Mouse (Mus musculus): ENCODE data around the gene Mef2d. TPM values are rescaled to one million over a fixed set of nuclear protein-coding genes. Genes with fewer than 3 reads are reported as not detected.
"Not testable (repeated sequence)": the region's sequence is repeated elsewhere in the genome, so short reads cannot be mapped to it uniquely, and the experiment has no call there.

The Mef2d gene
- polyA plus RNA-seq, 1 experiment from 2014 or later = 15.1 TPM

- Histone ChIP-seq H3K36me3 (peaks cover 16% of the 10 kb centered on the region), H3K27ac (replicated peaks) (no peak overlapping the region), H3K4me3 (no peak overlapping the region), H3K4me2 (replicated peaks) (no peak overlapping the region), H3K27me3 (0 out of 2 replicates have a peak, but pooled peaks cover 3% of the 10 kb centered on the region), H3K9me3 (no peaks in the 10 kb centered on the region), H3K4me1 (peaks cover 5% of the 10 kb centered on the region), H3K9ac (replicated peaks) (no peak overlapping the region)
- 96% methylated on average over 2 of the region's 2 CpGs for WGBS
- ATAC-seq (ENCODE audit: low FRiP score, low read depth) = no peak
Measured at GRCm38 (mm10) chr3:88174894-88175293, 32.7 kb downstream of the Mef2d start.

- peaks cover 5% of the 10 kb centered on the region for H3K4me1 ChIP-seq
- H3K4me3 ChIP-seq = peak overlapping the region; percentile 67
- no peak for ATAC-seq (ENCODE audit: low FRiP score, low read depth)
- peak overlapping the region; percentile 67 for H3K4me2 ChIP-seq (replicated peaks)
- H3K27ac ChIP-seq (replicated peaks) = peak overlapping the region; percentile 96
- H3K9me3 ChIP-seq = no peaks in the 10 kb centered on the region
- H3K27me3 ChIP-seq = peaks cover 11% of the 10 kb centered on the region; the same call in 1 of the 2 replicates
- WGBS = 76% methylated on average over 5 of the region's 5 CpGs
- H3K36me3 ChIP-seq = 0 out of 2 replicates have a peak, but pooled peaks cover 4% of the 10 kb centered on the region
- peak overlapping the region; percentile 66 for H3K9ac ChIP-seq (replicated peaks)
Measured at GRCm38 (mm10) chr3:88177106-88177505, 34.9 kb downstream of the Mef2d start.

- Histone ChIP-seq H3K4me2 (replicated peaks) (peak overlapping the region; percentile 67), H3K27ac (replicated peaks) (peak overlapping the region; percentile 96), H3K27me3 (peaks cover 17% of the 10 kb centered on the region; the same call in 1 of the 2 replicates), H3K36me3 (0 out of 2 replicates have a peak, but pooled peaks cover 4% of the 10 kb centered on the region), H3K9ac (replicated peaks) (peak overlapping the region; percentile 66), H3K4me1 (peaks cover 5% of the 10 kb centered on the region), H3K9me3 (no peaks in the 10 kb centered on the region), H3K4me3 (peak overlapping the region; percentile 67)
- peak; percentile 99 for ATAC-seq (ENCODE audit: low FRiP score, low read depth)
- WGBS = under 1% methylated on average over 49 of the region's 49 CpGs
Measured at GRCm38 (mm10) chr3:88177562-88178345, 35.6 kb downstream of the Mef2d start.

- H3K27ac ChIP-seq (replicated peaks) = peak overlapping the region; percentile 96
- peak overlapping the region; percentile 67 for H3K4me3 ChIP-seq
- not testable (repeated sequence) for H3K9ac ChIP-seq (replicated peaks); H3K4me1 ChIP-seq; ATAC-seq (ENCODE audit: low FRiP score, low read depth); H3K9me3 ChIP-seq; H3K36me3 ChIP-seq
- H3K27me3 ChIP-seq = peaks cover 22% of the 10 kb centered on the region
- peak overlapping the region; percentile 67 for H3K4me2 ChIP-seq (replicated peaks)
- WGBS = 35% methylated on average over 11 of the region's 11 CpGs
Measured at GRCm38 (mm10) chr3:88178346-88178733, 36.2 kb downstream of the Mef2d start.

- no peak overlapping the region for H3K9ac ChIP-seq (replicated peaks)
- no peak overlapping the region for H3K4me2 ChIP-seq (replicated peaks)
- no peaks in the 10 kb centered on the region for H3K9me3 ChIP-seq
- H3K27me3 ChIP-seq = peaks cover 27% of the 10 kb centered on the region
- ATAC-seq (ENCODE audit: low FRiP score, low read depth) = no peak
- no peak overlapping the region for H3K27ac ChIP-seq (replicated peaks)
- H3K36me3 ChIP-seq = no peaks in the 10 kb centered on the region
- WGBS = 82% methylated on average over 4 of the region's 4 CpGs
- H3K4me1 ChIP-seq = peaks cover 5% of the 10 kb centered on the region
- H3K4me3 ChIP-seq = no peak overlapping the region
Measured at GRCm38 (mm10) chr3:88178986-88179385, 36.8 kb downstream of the Mef2d start.

- H3K9ac ChIP-seq (replicated peaks) = no peak overlapping the region
- H3K36me3 ChIP-seq = no peaks in the 10 kb centered on the region
- H3K4me1 ChIP-seq = peaks cover 5% of the 10 kb centered on the region
- ATAC-seq (ENCODE audit: low FRiP score, low read depth) = no peak
- H3K4me2 ChIP-seq (replicated peaks) = no peak overlapping the region
- no peak overlapping the region for H3K27ac ChIP-seq (replicated peaks)
- 82% methylated on average over 4 of the region's 4 CpGs for WGBS
- H3K9me3 ChIP-seq = no peaks in the 10 kb centered on the region
- peaks cover 39% of the 10 kb centered on the region for H3K27me3 ChIP-seq
- H3K4me3 ChIP-seq = no peak overlapping the region
Measured at GRCm38 (mm10) chr3:88181374-88181773, 39.2 kb downstream of the Mef2d start.

- H3K4me2 ChIP-seq (replicated peaks) = no peak overlapping the region
- no peak for ATAC-seq (ENCODE audit: low FRiP score, low read depth)
- no peaks in the 10 kb centered on the region for H3K36me3 ChIP-seq
- H3K9ac ChIP-seq (replicated peaks) = no peak overlapping the region
- peaks cover 74% of the 10 kb centered on the region for H3K27me3 ChIP-seq
- WGBS = 79% methylated on average over 3 of the region's 3 CpGs
- no peaks in the 10 kb centered on the region for H3K9me3 ChIP-seq
- H3K4me3 ChIP-seq = no peak overlapping the region
- no peaks in the 10 kb centered on the region for H3K4me1 ChIP-seq
- no peak overlapping the region for H3K27ac ChIP-seq (replicated peaks)
Measured at GRCm38 (mm10) chr3:88186424-88186823, 44.3 kb downstream of the Mef2d start.

- ATAC-seq (ENCODE audit: low FRiP score, low read depth) = no peak
- Histone ChIP-seq H3K9me3 (no peaks in the 10 kb centered on the region), H3K4me3 (no peak overlapping the region), H3K9ac (replicated peaks) (no peak overlapping the region), H3K4me1 (peaks cover 4% of the 10 kb centered on the region; the same call in 1 of the 2 replicates), H3K27ac (replicated peaks) (no peak overlapping the region), H3K36me3 (no peaks in the 10 kb centered on the region), H3K4me2 (replicated peaks) (no peak overlapping the region), H3K27me3 (peaks cover 85% of the 10 kb centered on the region)
- WGBS = 30% methylated on average over 3 of the region's 3 CpGs
Measured at GRCm38 (mm10) chr3:88191146-88191545, 49.0 kb downstream of the Mef2d start.

- peaks cover 94% of the 10 kb centered on the region for H3K27me3 ChIP-seq
- H3K36me3 ChIP-seq = no peaks in the 10 kb centered on the region
- WGBS = 26% methylated on average over 9 of the region's 9 CpGs
- H3K4me3 ChIP-seq = no peak overlapping the region
- H3K4me1 ChIP-seq = peaks cover 10% of the 10 kb centered on the region
- H3K27ac ChIP-seq (replicated peaks) = no peak overlapping the region
- no peak overlapping the region for H3K9ac ChIP-seq (replicated peaks)
- H3K4me2 ChIP-seq (replicated peaks) = no peak overlapping the region
- H3K9me3 ChIP-seq = no peaks in the 10 kb centered on the region
- peak; percentile 68; the same call in 1 of the 2 replicates for ATAC-seq (ENCODE audit: low FRiP score, low read depth)
Measured at GRCm38 (mm10) chr3:88191820-88192616, 49.8 kb downstream of the Mef2d start.

- Histone ChIP-seq H3K9me3 (no peaks in the 10 kb centered on the region), H3K4me1 (peaks cover 59% of the 10 kb centered on the region), H3K27ac (replicated peaks) (peak overlapping the region; percentile 67), H3K27me3 (peaks cover 96% of the 10 kb centered on the region), H3K4me3 (no peak overlapping the region), H3K9ac (replicated peaks) (no peak overlapping the region), H3K4me2 (replicated peaks) (peak overlapping the region; percentile 33), H3K36me3 (no peaks in the 10 kb centered on the region)
- peak; percentile 76 for ATAC-seq (ENCODE audit: low FRiP score, low read depth)
- WGBS = 3% methylated on average over 10 of the region's 10 CpGs
Measured at GRCm38 (mm10) chr3:88197741-88198504, 55.8 kb downstream of the Mef2d start.

GRCm38 (mm10) chr3:88198505-88199020 is 56.4 kb downstream of the Mef2d start:
- Histone ChIP-seq H3K27me3 (peaks cover 95% of the 10 kb centered on the region), H3K4me3 (no peak overlapping the region), H3K27ac (replicated peaks) (peak overlapping the region; percentile 67)

More at GRCm38 (mm10) chr3:88198505-88199020, 56.4 kb downstream of the Mef2d start:
- under 1% methylated on average over 8 of the region's 9 CpGs for WGBS
- Histone ChIP-seq H3K9ac (replicated peaks) (no peak overlapping the region), H3K9me3 (no peaks in the 10 kb centered on the region), H3K4me1 (peaks cover 64% of the 10 kb centered on the region), H3K36me3 (no peaks in the 10 kb centered on the region), H3K4me2 (replicated peaks) (peak overlapping the region; percentile 33)
- 0 out of 2 replicates have a peak, but pooled peaks have one; percentile 39 for ATAC-seq (ENCODE audit: low FRiP score, low read depth)
